Mouse (Mus musculus): Measurements from ENCODE around the gene Nme7.

The Nme7 gene

GRCm38 (mm10) chr1:164461726-164462125, 157.8 kb downstream of the Nme7 start:
- DNase-seq, result no peak

DNA sequence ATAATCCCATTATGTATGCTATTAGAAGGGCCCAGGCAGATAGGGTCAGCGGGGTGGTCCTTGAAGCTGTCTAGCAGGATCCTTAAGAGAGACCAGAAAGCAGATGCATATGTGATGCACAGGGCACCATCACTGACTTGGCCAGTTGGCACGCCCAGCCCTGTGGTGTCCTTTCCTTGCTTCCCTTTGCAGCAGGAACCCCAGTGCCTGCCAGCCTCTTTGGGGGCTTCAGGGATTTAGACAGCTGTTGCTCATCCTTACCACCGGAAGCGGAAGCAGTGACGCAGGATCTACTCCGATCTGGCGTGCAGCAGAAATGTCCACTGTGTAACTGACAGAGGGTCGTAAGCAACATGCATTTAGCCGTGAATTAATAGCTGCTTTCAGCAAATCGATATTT, 163.5 kb downstream of the Nme7 start:
- no peak for DNase-seq

DNA sequence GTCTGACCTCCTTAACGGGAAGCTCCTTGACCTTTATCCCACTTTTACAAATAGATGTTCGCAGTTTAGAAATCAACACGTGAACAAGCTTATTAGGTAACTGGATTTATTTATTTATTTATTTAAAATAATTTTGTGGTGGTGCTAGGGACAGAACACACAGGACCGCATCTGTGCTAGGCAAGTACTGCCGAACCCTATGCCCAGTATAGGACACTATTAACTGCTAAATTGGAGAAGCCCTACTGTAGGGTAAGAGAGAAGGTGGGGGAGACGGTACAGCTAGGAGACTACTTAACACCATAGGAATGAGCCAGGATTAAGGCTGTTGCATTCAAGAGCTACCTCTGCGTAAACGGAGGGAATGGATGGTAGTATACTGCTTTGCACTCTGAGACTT, 164.4 kb downstream of the Nme7 start:
- no peak for DNase-seq

DNA sequence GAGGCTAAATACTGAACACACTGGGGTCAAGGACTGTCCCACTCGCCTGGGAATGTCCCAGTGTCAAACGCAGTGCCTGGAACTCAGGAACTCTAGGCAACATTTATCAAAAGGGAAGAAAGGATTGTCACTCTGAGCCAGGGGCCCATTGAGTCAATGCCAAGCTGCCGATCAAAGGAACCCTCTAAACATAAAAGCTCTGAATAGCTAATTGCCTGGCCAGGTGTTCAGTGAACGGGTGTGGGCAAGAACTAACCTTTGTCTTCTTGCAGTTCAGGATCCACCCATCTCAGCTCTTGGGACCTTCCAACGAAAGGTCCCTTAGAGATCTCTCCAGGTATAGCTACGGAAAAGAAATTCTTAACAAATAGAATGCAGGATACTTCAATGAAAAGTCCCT, 167.1 kb downstream of the Nme7 start:
- no peak for DNase-seq

DNA sequence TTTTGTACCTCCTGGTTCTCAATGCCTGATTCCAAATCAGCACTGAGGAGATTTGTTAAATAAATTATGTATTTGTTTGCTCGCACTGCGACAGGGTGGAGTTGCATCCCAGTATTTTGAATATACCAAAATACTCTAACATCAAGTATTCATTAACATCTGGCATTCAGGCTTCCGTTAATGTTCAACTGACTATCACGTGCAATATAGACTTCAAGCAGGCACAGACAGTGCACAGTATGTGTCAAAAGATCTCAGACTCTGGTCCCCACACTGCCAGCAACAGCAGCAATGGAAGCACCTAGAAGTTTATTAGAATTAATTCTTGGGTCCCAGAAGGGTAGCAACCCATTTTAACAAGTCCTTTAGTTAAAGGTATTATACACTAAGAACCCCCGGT, 167.7 kb downstream of the Nme7 start:
- DNase-seq, result no peak

DNA sequence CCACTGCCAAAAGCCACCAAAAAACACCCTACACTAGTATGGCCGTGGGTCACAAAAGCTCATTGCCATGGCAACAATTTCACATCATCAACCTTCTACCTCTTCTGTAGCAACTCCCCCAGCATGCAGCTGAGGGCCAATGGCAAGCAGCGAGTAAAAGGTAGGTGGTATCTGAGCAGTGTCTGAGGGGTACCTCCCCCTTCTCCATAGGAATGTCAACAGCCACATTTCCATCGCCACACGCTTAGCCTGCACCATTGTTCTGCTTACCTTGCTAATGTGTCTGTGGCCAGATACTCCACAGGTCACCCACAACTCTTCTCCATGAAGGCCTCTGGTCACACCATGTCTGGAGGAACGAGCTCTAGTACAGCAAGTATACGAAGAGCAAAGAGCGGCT, 169.5 kb downstream of the Nme7 start:
- DNase-seq, result no peak

- no peak for DNase-seq
Observed at GRCm38 (mm10) chr1:164474310-164474709, 170.4 kb downstream of the Nme7 start.

DNA sequence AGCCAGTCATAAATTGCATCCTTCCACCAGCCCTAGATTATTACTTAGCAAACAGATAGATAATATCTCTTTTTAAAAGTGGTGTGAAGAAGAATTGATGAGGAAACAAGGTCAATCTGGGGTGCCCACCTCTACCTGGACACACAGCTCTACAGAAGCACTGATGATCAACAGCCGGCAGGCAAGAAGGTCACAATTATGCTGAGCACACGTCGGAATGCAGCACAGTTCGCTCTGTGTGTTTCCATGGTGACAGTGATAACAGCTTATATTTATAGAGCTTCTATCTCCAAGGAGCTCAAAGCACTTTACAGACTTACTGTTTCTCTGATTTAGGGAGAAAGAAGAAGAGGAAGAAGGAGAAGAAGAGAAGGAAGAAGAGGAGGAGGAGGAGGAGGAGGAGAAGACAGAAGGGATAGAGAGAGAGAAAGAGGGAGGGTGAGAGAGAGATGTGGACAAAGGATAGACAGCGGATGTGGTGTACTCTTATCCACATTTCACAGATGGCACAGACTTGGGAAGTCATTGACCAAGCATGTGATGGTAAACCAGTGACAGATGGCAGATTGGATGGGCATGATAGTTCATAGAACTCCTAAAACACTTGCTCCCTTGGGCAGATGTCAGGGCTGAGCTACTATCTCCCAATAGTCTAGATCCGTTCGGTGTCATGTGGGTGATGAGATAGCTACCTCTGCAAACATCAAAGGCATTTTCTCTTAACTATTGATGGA, 171.0 kb downstream of the Nme7 start:
- no peak for DNase-seq

DNA sequence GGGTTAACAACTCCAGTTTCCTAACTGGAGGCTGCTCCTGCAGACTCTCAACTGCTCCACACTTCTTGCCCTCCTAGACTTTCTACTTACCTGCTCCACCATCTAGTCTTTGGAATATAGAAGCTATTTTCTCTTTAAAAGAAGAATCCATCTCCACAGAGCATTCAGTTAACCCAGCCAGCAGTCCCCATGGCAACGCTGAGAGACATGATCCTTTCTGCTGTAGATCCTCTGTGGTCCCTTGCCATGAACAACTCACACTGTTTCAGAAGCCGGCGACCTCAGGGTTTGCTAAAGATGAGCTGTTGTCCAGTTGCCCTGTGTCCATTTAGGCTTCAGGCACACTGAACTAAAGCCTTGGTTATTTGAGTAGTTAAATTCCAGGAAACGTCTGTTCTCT, 172.0 kb downstream of the Nme7 start:
- no peak for DNase-seq

DNA sequence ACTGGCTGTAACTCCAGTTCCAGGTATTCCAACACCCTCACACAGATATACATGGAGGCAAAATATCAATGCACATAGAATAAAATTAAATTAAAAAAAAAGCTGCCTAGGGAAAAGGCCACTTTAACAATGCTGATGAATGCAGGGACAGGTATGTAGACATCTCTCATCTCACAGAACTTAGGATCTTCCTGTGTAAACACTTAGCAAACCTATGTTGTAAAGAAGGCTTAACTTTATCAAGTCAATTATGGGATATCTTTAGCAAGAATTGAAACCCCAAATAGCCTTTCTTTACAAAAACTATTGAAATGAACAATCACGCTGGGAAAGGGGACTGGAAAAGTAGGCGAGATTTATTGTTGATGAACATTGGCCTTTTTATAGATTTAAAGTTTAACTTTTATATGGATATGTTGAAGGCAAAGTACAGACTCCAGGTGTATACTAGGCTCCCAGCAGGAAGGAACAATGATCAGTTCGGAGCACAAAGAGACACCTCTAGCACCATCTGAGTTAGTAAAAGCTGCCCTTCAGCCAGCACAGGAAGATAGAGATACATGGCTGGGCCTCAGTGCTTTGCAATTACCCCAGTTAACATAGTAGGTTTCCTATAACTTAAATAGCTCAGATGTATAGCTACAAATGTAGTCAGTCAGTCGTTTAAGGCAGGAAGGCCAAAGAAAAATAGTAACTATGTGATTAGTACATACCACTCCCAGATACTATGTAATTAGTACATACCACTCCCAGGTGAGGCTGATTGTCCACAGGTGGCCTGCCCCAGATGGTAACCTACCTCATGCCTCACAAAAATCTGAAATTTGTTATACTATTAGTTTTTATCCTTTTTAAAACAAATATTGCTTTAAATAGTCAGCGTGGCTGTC, 177.1 kb downstream of the Nme7 start:
- DNase-seq, result no peak

GRCm38 (mm10) chr1:164481645-164482354, 177.9 kb downstream of the Nme7 start:
- no peak for DNase-seq

DNA sequence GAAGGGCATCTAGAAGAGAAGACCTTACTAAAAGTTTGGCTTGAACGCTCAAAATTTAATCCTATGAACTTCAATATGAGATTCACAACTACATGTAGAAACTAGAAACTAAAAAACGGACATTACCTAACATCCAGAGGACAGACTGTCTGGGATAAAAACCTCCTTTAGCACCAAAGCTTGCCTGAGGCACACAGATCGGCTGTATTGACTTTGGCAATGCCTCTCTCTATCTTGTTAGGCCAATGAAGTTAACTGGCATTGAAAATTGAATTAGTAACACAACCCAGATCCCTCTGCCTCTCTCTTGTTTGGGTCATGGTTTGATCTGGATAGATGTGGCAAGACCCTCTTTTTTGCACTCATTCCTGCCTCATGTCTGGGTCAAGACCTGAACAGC, 178.9 kb downstream of the Nme7 start:
- DNase-seq, result no peak

DNA sequence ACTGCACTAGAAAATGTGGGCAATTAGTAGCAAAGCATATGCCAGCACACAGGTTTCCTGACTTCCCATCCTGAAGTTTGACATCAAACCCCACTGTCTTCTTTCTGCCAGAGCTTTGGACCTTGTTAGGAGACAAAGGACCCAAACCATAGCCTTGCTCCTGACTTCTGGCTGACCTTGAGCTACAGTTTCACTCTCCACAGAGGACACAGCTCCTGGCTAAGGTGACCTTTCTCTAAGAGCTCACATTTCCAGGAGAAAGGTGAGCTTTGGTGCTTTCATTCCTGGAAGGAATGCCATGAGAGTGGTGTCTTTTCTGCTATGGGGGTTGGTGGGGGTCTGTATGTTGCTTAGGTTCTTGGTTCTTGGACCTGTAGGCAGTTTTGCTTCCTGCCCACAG, 179.8 kb downstream of the Nme7 start:
- no peak for DNase-seq

Data from liver (tissue).